Mouse (Mus musculus) MEL (cell line): ENCODE data around the gene Zfp773. TPM values are rescaled to one million over a fixed set of nuclear protein-coding genes. Genes with fewer than 3 reads are reported as not detected.

Source experiments
- DNase-seq: peaks from one replicate; pipeline ENCODE4 v3.0.0; 2011; ENCODE audit warnings: low read depth, low spot score
- H3K27ac ChIP-seq: 2 replicates; pipeline ENCODE4 v1.5.1; 2012; ENCODE audit warnings: low read depth, mild to moderate bottlenecking, control low read depth, low read length, moderate library complexity; ENCODE audit not compliant: control insufficient read depth
- H3K27me3 ChIP-seq, 2 experiments: fragments of 150-350 bp in 1 of 2; sonication (generic) in 1 of 2; 2 replicates each; pipeline ENCODE4 v1.6.1; 2012; ENCODE audit warnings: low read length in 2 of 2, mild to moderate bottlenecking in 2 of 2, improper control_type of control experiment in 1 of 2, moderate library complexity in 1 of 2; ENCODE audit not compliant: insufficient read depth in 2 of 2, control insufficient read depth in 1 of 2
- H3K36me3 ChIP-seq, 2 experiments: 2 replicates each; pipeline ENCODE4 v1.6.1; 2012 to 2014; ENCODE audit warnings: low read length in 2 of 2, improper control_type of control experiment in 1 of 2, inconsistent platforms in 1 of 2, mild to moderate bottlenecking in 1 of 2; ENCODE audit not compliant: insufficient read depth in 2 of 2, control insufficient read depth in 1 of 2
- H3K4me1 ChIP-seq, 2 experiments: fragments of 150-350 bp in 1 of 2; sonication (generic) in 1 of 2; 2 replicates each; pipeline ENCODE4 v1.6.1; 2012; ENCODE audit warnings: low read length in 2 of 2, improper control_type of control experiment in 1 of 2, mild to moderate bottlenecking in 1 of 2; ENCODE audit not compliant: insufficient read depth in 2 of 2, control insufficient read depth in 1 of 2
- H3K4me3 ChIP-seq, 2 experiments: fragments of 150-350 bp in 1 of 2; sonication (generic) in 1 of 2; 2 replicates each; pipeline ENCODE4 v1.5.1; 2012; ENCODE audit warnings: low read depth in 2 of 2, low read length in 2 of 2, mild to moderate bottlenecking in 2 of 2, moderate library complexity in 2 of 2, control low read depth in 1 of 2, improper control_type of control experiment in 1 of 2; ENCODE audit not compliant: control insufficient read depth in 1 of 2, insufficient read depth in 1 of 2
- H3K79me2 ChIP-seq: 2 replicates; pipeline ENCODE4 v1.6.1; 2012; ENCODE audit warnings: mild to moderate bottlenecking, low read length, moderate library complexity; ENCODE audit not compliant: control insufficient read depth, poor library complexity, insufficient read depth
- H3K9ac ChIP-seq: 2 replicates; pipeline ENCODE4 v1.6.1; 2012; ENCODE audit warnings: low read depth, mild to moderate bottlenecking, control low read depth, low read length, moderate library complexity; ENCODE audit not compliant: control insufficient read depth, poor library complexity, severe bottlenecking
- H3K9me3 ChIP-seq: fragments of 150-350 bp; sonication (generic); replicated peaks from 2 replicates; pipeline ENCODE4 v1.6.1; 2012; ENCODE audit warnings: mild to moderate bottlenecking, low read length, improper control_type of control experiment, moderate library complexity; ENCODE audit not compliant: insufficient read depth
- CHD1 ChIP-seq: IDR thresholded peaks from 2 replicates; pipeline ENCODE4 v1.6.1; 2012; ENCODE audit warnings: low read depth, mild to moderate bottlenecking, inconsistent platforms, low read length, improper control_type of control experiment
- CHD2 ChIP-seq: IDR thresholded peaks from 2 replicates; pipeline ENCODE4 v1.6.1; 2011; ENCODE audit warnings: low read length, improper control_type of control experiment
- E2F4 ChIP-seq: IDR thresholded peaks from 2 replicates; pipeline ENCODE4 v1.6.1; 2011; ENCODE audit warnings: low read depth, low read length, improper control_type of control experiment, borderline replicate concordance
- ELF1 ChIP-seq: IDR thresholded peaks from 2 replicates; pipeline ENCODE4 v1.6.1; 2014; ENCODE audit warnings: low read depth, mild to moderate bottlenecking, inconsistent platforms, low read length, improper control_type of control experiment, moderate library complexity
- EP300 ChIP-seq, 2 experiments: IDR thresholded peaks; 2 replicates each; pipeline ENCODE4 v1.6.1; 2011; ENCODE audit warnings: improper control_type of control experiment in 2 of 2, low read length in 2 of 2, low read depth in 1 of 2, mild to moderate bottlenecking in 1 of 2
- JUND ChIP-seq: IDR thresholded peaks from 2 replicates; pipeline ENCODE4 v1.6.1; 2011; ENCODE audit warnings: low read depth, mild to moderate bottlenecking, improper control_type of control experiment, low read length
- KAT2A ChIP-seq: conservative IDR thresholded peaks from 2 replicates; pipeline ENCODE4 v1.6.1; 2012; ENCODE audit warnings: low read depth, low read length, improper control_type of control experiment, inconsistent platforms
- MAFK ChIP-seq: IDR thresholded peaks from 2 replicates; pipeline ENCODE4 v1.6.1; 2011; ENCODE audit warnings: low read depth, mild to moderate bottlenecking, low read length, improper control_type of control experiment, borderline replicate concordance
- MYB ChIP-seq: IDR thresholded peaks from 2 replicates; pipeline ENCODE4 v1.6.1; 2011; ENCODE audit warnings: mild to moderate bottlenecking, low read depth, low read length, improper control_type of control experiment
- MYC ChIP-seq: IDR thresholded peaks from 2 replicates; pipeline ENCODE4 v1.6.1; 2011; ENCODE audit warnings: low read depth, mild to moderate bottlenecking, low read length, improper control_type of control experiment, moderate library complexity
- NELFE ChIP-seq: IDR thresholded peaks from 2 replicates; pipeline ENCODE4 v1.6.1; 2011; ENCODE audit warnings: low read depth, low read length, improper control_type of control experiment
- POLR2A ChIP-seq, 2 experiments: IDR thresholded peaks; 2 replicates each; pipeline ENCODE4 v1.6.1; 2011 to 2012; ENCODE audit warnings: low read length in 2 of 2, mild to moderate bottlenecking in 2 of 2, control low read depth in 1 of 2, improper control_type of control experiment in 1 of 2, low read depth in 1 of 2, moderate library complexity in 1 of 2; ENCODE audit not compliant: control insufficient read depth in 1 of 2, insufficient read depth in 1 of 2, poor library complexity in 1 of 2
- POLR2AphosphoS5 ChIP-seq: IDR thresholded peaks from 2 replicates; pipeline ENCODE4 v1.6.1; 2012; ENCODE audit warnings: low read depth, borderline replicate concordance, mild to moderate bottlenecking, inconsistent platforms, low read length, moderate library complexity, mixed read lengths
- SIN3A ChIP-seq: IDR thresholded peaks from 2 replicates; pipeline ENCODE4 v1.6.1; 2012; ENCODE audit warnings: low read length, improper control_type of control experiment, inconsistent platforms
- SMC3 ChIP-seq: IDR thresholded peaks from 2 replicates; pipeline ENCODE4 v1.6.1; 2011; ENCODE audit warnings: low read depth, low read length, improper control_type of control experiment
- TAL1 ChIP-seq: IDR thresholded peaks from 2 replicates; pipeline ENCODE4 v1.6.1; 2012; ENCODE audit warnings: mild to moderate bottlenecking, inconsistent platforms, low read length, moderate library complexity, mixed read lengths
- TCF12 ChIP-seq: IDR thresholded peaks from 2 replicates; pipeline ENCODE4 v1.6.1; 2014; ENCODE audit warnings: low read depth, mild to moderate bottlenecking, inconsistent platforms, low read length, improper control_type of control experiment, moderate library complexity
- USF2 ChIP-seq, 2 experiments: IDR thresholded peaks; 2 replicates each; pipeline ENCODE4 v1.6.1; 2011 to 2012; ENCODE audit warnings: improper control_type of control experiment in 2 of 2, low read length in 2 of 2, borderline replicate concordance in 1 of 2, inconsistent platforms in 1 of 2, low read depth in 1 of 2, mild to moderate bottlenecking in 1 of 2; ENCODE audit not compliant: insufficient read depth in 1 of 2
- ZC3H11A ChIP-seq: IDR thresholded peaks from 2 replicates; pipeline ENCODE4 v1.6.1; 2012; ENCODE audit warnings: low read depth, mild to moderate bottlenecking, inconsistent platforms, low read length, improper control_type of control experiment
- ZKSCAN1 ChIP-seq: IDR thresholded peaks from 2 replicates; pipeline ENCODE4 v1.6.1; 2012; ENCODE audit warnings: low read depth, mild to moderate bottlenecking, inconsistent platforms, low read length, improper control_type of control experiment, moderate library complexity
- ZMIZ1 ChIP-seq: IDR thresholded peaks from 2 replicates; pipeline ENCODE4 v1.6.1; 2012; ENCODE audit warnings: low read depth, mild to moderate bottlenecking, inconsistent platforms, low read length, improper control_type of control experiment, moderate library complexity
- polyA plus RNA-seq, 2 experiments: library from polyadenylated mRNA; stranded (reverse) in 1 of 2; unstranded in 1 of 2; fragments of >175 nt in 1 of 2; fragments of >200 nt in 1 of 2; gene quantifications; 2 replicates each; pipeline versions ENCODE4 v1.2.1 to v1.2.4; 2012; ENCODE audit warnings: low replicate concordance in 2 of 2, low read depth in 1 of 2; ENCODE audit not compliant: insufficient read length in 2 of 2, insufficient read depth in 1 of 2, missing spikeins in 1 of 2
- total RNA-seq: library from RNA; depleted of rRNA; stranded (reverse); fragments of 300-350 nt; gene quantifications from 2 replicates; pipeline ENCODE4 v1.2.3, GENCODE M21; 2012; rRNA removed

Gene Zfp773
- total RNA-seq = 0.13 and 0.15 TPM in 2 replicates
- polyA plus RNA-seq = under 1 TPM in 1 of 2 experiments, not detected in 1; 0.57 TPM

- Histone ChIP-seq H3K4me3 (no peak within 1 kb of the TSS), H3K79me2 (no peaks in the 10 kb centered on the region), H3K27me3 (no peaks in the 10 kb centered on the region), H3K9me3 (no peaks in the 10 kb centered on the region), H3K9ac (no peak within 1 kb of the TSS), H3K27ac (no peak within 1 kb of the TSS), H3K36me3 (no peaks in the 10 kb centered on the region), H3K4me1 (no peaks in the 10 kb centered on the region)
- no peak for TF ChIP-seq ZKSCAN1
- TF ChIP-seq USF2 (IDR thresholded peaks at IDR 0.05; ENCODE audit: borderline replicate concordance in 1 of 2, insufficient read depth in 1 of 2, low read depth in 1 of 2, low read length in 2 of 2) = no peak
- TF ChIP-seq ZMIZ1 = no peak
- no peak for TF ChIP-seq JUND
- TF ChIP-seq KAT2A = no peak
- no peak for TF ChIP-seq CHD2
- no peak for TF ChIP-seq TAL1
- DNase-seq = no peak
Measured at GRCm38 (mm10) chr7:7136379-7136866, at the start of gene Zfp773. TSS of gene Zfp773 (minus strand) at chr7:7136755.

GRCm38 (mm10) chr7:7185897-7186296 lies 49.3 kb upstream of the Zfp773 start:
- TF ChIP-seq CHD2 (no peak), KAT2A (no peak), CHD1 (no peak), MYC (no peak), POLR2A (IDR thresholded peaks at IDR 0.05; ENCODE audit: control insufficient read depth in 1 of 2, insufficient read depth in 1 of 2, low read depth in 1 of 2, low read length in 2 of 2, poor library complexity in 1 of 2) (no peak), TCF12 (no peak), MYB (no peak), NELFE (no peak), ELF1 (no peak), MAFK (no peak), EP300 (IDR thresholded peaks at IDR 0.05; ENCODE audit: low read depth in 1 of 2, low read length in 2 of 2) (no peak), SMC3 (no peak), SIN3A (no peak), ZC3H11A (no peak), POLR2AphosphoS5 (no peak), ZMIZ1 (no peak), USF2 (IDR thresholded peaks at IDR 0.05; ENCODE audit: borderline replicate concordance in 1 of 2, insufficient read depth in 1 of 2, low read depth in 1 of 2, low read length in 2 of 2) (no peak), ZKSCAN1 (no peak), E2F4 (no peak)
- H3K36me3 ChIP-seq = no peaks in the 10 kb centered on the region
- no peak overlapping the region for H3K9ac ChIP-seq
- no peaks in the 10 kb centered on the region for H3K27me3 ChIP-seq
- H3K27ac ChIP-seq = no peak overlapping the region
- no peak overlapping the region for H3K4me3 ChIP-seq
- H3K9me3 ChIP-seq = no peaks in the 10 kb centered on the region
- no peaks in the 10 kb centered on the region; a peak in 1 of 4 replicates for H3K4me1 ChIP-seq
- no peak for DNase-seq
- no peaks in the 10 kb centered on the region for H3K79me2 ChIP-seq
